Mouse (Mus musculus): ENCODE measurements around the gene Iqch. TPM values are rescaled to one million over a fixed set of nuclear protein-coding genes. Genes with fewer than 3 reads are reported as not detected.

Gene Iqch
- polyA plus RNA-seq, 1 experiment from 2014 or later: 0.53 TPM

DNA sequence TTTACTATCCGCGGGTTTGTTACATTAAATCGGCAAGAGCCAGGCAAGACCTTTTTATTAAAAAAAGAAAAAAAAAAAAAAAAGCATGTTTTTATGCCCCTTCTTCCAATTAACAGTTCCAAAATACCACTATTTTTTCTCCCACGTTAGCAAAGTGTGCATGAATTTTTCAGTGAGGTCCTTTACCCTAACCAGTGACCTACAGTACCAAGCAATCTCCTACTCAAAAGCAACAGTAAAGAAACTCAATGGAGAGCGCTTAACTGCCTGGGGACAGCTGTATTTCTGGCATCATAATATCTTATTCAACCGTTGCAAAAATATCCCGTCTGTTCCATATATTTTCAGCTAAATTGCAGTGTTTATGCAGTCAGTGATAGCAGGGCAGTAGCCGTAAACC is 224.1 kb downstream of the Iqch start:
- 15% methylated on average over 8 of the region's 8 CpGs for whole genome bisulfite sequencing

GRCm38 (mm10) chr9:63377270-63378142 is 224.8 kb downstream of the Iqch start, which contains the start of gene Map2k5:
Gene Map2k5 (minus strand): TSS chr9:63377902.
- Histone ChIP-seq H3K27me3 (no peaks in the 10 kb centered on the region), H3K4me2 (peak within 1 kb of the TSS; percentile 95), H3K27ac (replicated peaks) (peak within 1 kb of the TSS; percentile 89), H3K4me1 (replicated peaks) (peaks cover 52% of the 10 kb centered on the region), H3K9me3 (no peaks in the 10 kb centered on the region), H3K36me3 (peaks cover 6% of the 10 kb centered on the region; the same call in 1 of the 2 replicates), H3K4me3 (peak within 1 kb of the TSS; percentile 83), H3K9ac (peak within 1 kb of the TSS; percentile 96)
- WGBS: 1% methylated on average over 58 of the region's 58 CpGs
- peak; percentile 94 for ATAC-seq (ENCODE audit: low read depth)

More for the DNA sequence above, 224.1 kb downstream of the Iqch start:
- Histone ChIP-seq H3K4me3 (peak overlapping the region; percentile 83), H3K27ac (replicated peaks) (peak overlapping the region; percentile 89), H3K36me3 (peaks cover 6% of the 10 kb centered on the region; the same call in 1 of the 2 replicates), H3K9me3 (no peaks in the 10 kb centered on the region), H3K4me1 (replicated peaks) (peaks cover 48% of the 10 kb centered on the region), H3K9ac (peak overlapping the region; percentile 96), H3K4me2 (peak overlapping the region; percentile 95), H3K27me3 (no peaks in the 10 kb centered on the region)
- ATAC-seq (ENCODE audit: low read depth): 0 out of 2 replicates have a peak, but pooled peaks have one; percentile 33

- no peak overlapping the region for H3K27ac ChIP-seq (replicated peaks)
Observed at GRCm38 (mm10) chr9:63373315-63373714, 229.0 kb downstream of the Iqch start.

GRCm38 (mm10) chr9:63372541-63372940 is 229.8 kb downstream of the Iqch start:
- no peak for ATAC-seq (ENCODE audit: low read depth)
- H3K4me2 ChIP-seq: no peak overlapping the region
- H3K27me3 ChIP-seq: no peaks in the 10 kb centered on the region
- H3K9me3 ChIP-seq: no peaks in the 10 kb centered on the region
- no peak overlapping the region for H3K4me3 ChIP-seq
- no peak overlapping the region for H3K27ac ChIP-seq (replicated peaks)
- H3K9ac ChIP-seq: no peak overlapping the region
- peaks cover 56% of the 10 kb centered on the region for H3K4me1 ChIP-seq (replicated peaks)
- 45% methylated on average over 8 of the region's 8 CpGs for WGBS
- H3K36me3 ChIP-seq: peaks cover 23% of the 10 kb centered on the region

More at GRCm38 (mm10) chr9:63373315-63373714, 229.0 kb downstream of the Iqch start:
- H3K9me3 ChIP-seq: no peaks in the 10 kb centered on the region
- H3K4me1 ChIP-seq (replicated peaks): peaks cover 58% of the 10 kb centered on the region
- H3K9ac ChIP-seq: no peak overlapping the region
- H3K36me3 ChIP-seq: peaks cover 23% of the 10 kb centered on the region
- H3K4me3 ChIP-seq: no peak overlapping the region
- ATAC-seq (ENCODE audit: low read depth): no peak
- no peaks in the 10 kb centered on the region for H3K27me3 ChIP-seq
- WGBS: 95% methylated on average over 2 of the region's 2 CpGs
- no peak overlapping the region for H3K4me2 ChIP-seq

Other genes with a start within 250 kb of the Iqch start
- gene Map2k5, start 224.6 kb downstream of the Iqch start, polyA plus RNA-seq (2015; fragmentation: Nextera tagmentation; extraction: Ambion mirVana): 35.3 and 40.0 TPM in 2 replicates
- 59.4 and 75.4 TPM in 2 replicates for gene 2300009A05Rik, start 203.2 kb downstream of the Iqch start, polyA plus RNA-seq (2015; fragmentation: Nextera tagmentation; extraction: Ambion mirVana)
- 53.5 and 57.7 TPM in 2 replicates for gene Aagab, start 167 bp upstream of the Iqch start, polyA plus RNA-seq (2015; fragmentation: Nextera tagmentation; extraction: Ambion mirVana)
- 13.2 and 14.9 TPM in 2 replicates for gene Smad3, start 155.5 kb upstream of the Iqch start, polyA plus RNA-seq (2015; fragmentation: Nextera tagmentation; extraction: Ambion mirVana)